Mouse (Mus musculus): Measurements from ENCODE around the gene Palld. TPM values are rescaled to one million over a fixed set of nuclear protein-coding genes. Genes with fewer than 3 reads are reported as not detected.
A peak's percentile ranks its signal among the peaks of the same experiment; 100 is the strongest.

Gene Palld
- polyA plus RNA-seq, 1 experiment: 2.7 TPM

DNA sequence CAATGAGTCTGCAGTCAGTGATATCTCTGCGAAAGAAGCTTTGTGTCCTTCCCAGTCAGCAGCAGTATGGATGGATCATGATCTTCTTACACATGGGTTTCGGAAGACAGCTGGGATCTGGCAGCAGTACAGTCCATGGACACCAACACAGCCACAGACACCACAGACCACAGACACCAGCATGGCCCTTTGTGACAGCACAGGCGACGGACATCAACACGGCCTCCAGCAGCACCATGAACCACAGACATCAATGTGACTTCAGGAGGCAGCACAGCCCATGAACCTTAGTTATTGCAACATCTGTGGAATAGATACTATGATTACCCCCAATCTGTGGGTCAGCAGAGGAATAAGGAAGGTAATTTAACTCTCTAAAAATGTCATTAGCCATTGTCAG, 10.3 kb upstream of the Palld start:
- Histone ChIP-seq H3K9me3 (no peaks in the 10 kb centered on the region), H3K4me3 (replicated peaks) (peak overlapping the region; percentile 65), H3K4me1 (peaks cover 43% of the 10 kb centered on the region), H3K27me3 (replicated peaks) (peaks cover 2% of the 10 kb centered on the region), H3K36me3 (replicated peaks; ENCODE audit: low read length) (no peaks in the 10 kb centered on the region)
- TF ChIP-seq GATA1 (IDR thresholded peaks at IDR 0.05; ENCODE audit: borderline replicate concordance, low read length): no peak
- no peak for TF ChIP-seq FLI1 (IDR thresholded peaks at IDR 0.05; ENCODE audit: low read length)

DNA sequence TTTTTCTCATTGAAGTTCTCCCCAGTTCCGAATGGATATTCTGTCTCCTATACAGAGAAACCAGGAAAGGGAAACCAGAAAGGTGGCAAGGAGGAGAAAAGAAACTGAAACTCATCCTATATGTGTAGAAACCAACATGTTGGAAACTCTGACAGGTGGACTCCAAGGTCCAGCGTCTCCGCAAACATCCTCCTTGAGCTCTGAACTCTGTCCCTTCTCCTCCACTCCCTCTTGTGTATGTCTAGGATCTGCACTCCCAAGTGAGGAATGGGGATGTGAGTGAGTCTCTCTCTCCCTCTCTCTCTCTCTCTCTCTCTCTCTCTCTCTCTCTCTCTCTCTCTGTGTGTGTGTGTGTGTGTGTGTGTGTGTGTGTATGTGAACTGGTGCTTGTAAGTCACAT, 6.8 kb upstream of the Palld start:
- Histone ChIP-seq H3K36me3 (replicated peaks; ENCODE audit: low read length) (no peaks in the 10 kb centered on the region), H3K9me3 (no peaks in the 10 kb centered on the region), H3K4me1 (peaks cover 43% of the 10 kb centered on the region), H3K4me3 (replicated peaks) (peak overlapping the region; percentile 62), H3K27me3 (replicated peaks) (peaks cover 2% of the 10 kb centered on the region)
- TF ChIP-seq GATA1 (IDR thresholded peaks at IDR 0.05; ENCODE audit: borderline replicate concordance, low read length) (no peak), FLI1 (IDR thresholded peaks at IDR 0.05; ENCODE audit: low read length) (no peak)

DNA sequence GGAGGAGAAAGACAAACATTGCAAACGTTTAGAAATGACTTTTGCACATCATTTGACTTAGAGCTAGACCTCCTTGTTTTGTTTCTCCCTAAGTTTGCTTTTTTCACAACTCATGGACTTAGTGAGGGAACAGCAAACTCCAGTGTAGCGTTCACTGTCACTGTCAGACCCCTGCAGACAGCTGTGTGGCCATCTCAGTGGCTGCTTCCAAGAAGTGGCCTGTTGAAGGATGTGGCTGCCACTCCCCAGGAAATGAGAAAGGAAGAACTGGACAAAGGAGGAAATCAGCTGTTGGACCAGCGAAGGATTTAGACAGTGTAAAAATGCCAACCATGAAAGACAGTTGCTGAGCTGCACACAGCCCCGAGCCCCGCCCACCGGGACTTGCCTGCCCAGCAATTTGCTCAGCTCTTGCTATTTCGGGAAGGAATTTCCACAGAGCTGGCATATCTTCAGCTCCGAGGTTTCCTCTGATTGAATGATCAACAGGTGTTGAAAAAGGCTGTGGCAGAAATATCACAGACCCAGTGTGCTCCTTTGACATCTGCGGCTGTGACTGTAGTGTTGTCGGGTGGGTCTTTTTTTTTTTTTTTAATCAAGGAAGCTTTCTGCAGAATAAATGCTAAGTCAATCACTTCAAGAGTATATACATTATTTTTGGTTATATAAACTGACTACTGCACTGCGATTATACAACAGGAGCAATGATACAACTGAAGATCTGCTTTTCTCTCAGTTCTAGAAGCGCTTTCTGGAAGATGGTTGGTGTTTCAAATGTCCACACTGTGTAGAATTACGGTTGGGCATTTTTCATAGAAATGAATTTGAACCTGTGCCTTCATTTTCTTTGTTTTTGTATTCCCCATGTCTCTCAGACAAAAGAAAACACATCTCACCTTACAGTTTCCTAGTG, 6.1 kb upstream of the Palld start:
- H3K36me3 ChIP-seq (replicated peaks; ENCODE audit: low read length): no peaks in the 10 kb centered on the region
- peaks cover 2% of the 10 kb centered on the region for H3K27me3 ChIP-seq (replicated peaks)
- H3K4me1 ChIP-seq: peaks cover 43% of the 10 kb centered on the region
- TF ChIP-seq FLI1 (IDR thresholded peaks at IDR 0.05; ENCODE audit: low read length) (no peak), GATA1 (IDR thresholded peaks at IDR 0.05; ENCODE audit: borderline replicate concordance, low read length) (no peak)
- H3K4me3 ChIP-seq (replicated peaks): peak overlapping the region; percentile 83
- no peaks in the 10 kb centered on the region for H3K9me3 ChIP-seq

DNA sequence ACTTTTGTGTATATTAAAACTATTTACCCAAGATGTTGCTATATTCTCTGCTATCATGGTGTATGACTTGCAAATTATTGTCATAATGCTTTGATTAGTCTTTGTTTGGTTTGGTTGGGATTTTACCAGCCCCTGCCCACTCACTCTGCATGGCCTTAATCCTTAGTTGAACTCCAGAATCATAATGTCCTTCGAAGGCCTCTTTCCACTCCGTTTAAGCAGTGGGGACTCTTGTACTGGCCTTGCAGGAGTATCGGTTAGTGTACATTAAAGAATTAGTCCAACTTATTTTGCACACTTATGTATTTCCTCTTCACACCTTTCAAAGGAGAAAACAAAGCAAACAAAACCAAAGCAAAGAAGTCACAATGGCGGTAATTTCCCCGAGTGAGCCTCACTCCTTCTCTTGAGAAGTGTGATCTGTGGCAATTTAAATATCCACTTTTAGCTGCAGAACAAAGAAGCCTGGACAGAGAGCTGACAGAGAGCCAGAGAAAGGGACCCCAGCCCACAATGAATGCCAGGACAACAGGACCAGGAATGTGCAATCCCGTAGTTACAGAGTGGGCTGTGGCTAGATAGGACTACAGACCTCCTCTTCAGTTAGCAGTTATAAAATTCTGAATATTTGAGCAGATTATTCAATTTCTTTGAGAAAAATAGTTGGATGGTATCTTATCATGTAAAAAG, 1.3 kb downstream of the Palld start:
- H3K4me1 ChIP-seq: peaks cover 6% of the 10 kb centered on the region; the same call in 1 of the 2 replicates
- no peaks in the 10 kb centered on the region for H3K9me3 ChIP-seq
- H3K27me3 ChIP-seq (replicated peaks): peaks cover 6% of the 10 kb centered on the region
- TF ChIP-seq GATA1 (IDR thresholded peaks at IDR 0.05; ENCODE audit: borderline replicate concordance, low read length) (no peak), FLI1 (IDR thresholded peaks at IDR 0.05; ENCODE audit: low read length) (no peak)
- no peaks in the 10 kb centered on the region for H3K36me3 ChIP-seq (replicated peaks; ENCODE audit: low read length)
- H3K4me3 ChIP-seq (replicated peaks): no peak overlapping the region

DNA sequence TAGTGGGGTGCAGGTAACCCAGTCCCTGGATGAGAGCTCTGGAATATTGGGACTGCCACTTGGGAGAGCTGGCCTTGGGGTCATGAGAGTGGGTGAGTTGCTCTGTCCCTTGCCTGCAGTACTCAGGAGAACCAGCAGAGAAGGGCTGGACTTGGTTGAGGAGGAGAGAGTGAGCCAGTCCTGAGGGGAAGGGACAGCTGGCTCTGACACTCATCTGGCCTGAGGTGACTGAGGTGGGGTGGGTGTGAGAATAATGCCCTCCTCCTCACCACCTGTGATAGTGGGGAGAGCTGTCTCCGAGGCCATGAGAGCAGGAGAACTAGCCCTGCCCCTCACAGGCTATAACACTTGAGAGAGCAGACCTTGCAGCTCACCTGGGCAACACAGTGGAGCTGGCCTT, 5.1 kb downstream of the Palld start:
- no peak for TF ChIP-seq GATA1 (IDR thresholded peaks at IDR 0.05; ENCODE audit: borderline replicate concordance, low read length)
- TF ChIP-seq FLI1 (IDR thresholded peaks at IDR 0.05; ENCODE audit: low read length): no peak
- Histone ChIP-seq H3K36me3 (replicated peaks; ENCODE audit: low read length) (no peaks in the 10 kb centered on the region), H3K9me3 (no peaks in the 10 kb centered on the region), H3K4me3 (replicated peaks) (peak overlapping the region; percentile 17), H3K4me1 (peaks cover 6% of the 10 kb centered on the region; the same call in 1 of the 2 replicates), H3K27me3 (replicated peaks) (peaks cover 7% of the 10 kb centered on the region)

DNA sequence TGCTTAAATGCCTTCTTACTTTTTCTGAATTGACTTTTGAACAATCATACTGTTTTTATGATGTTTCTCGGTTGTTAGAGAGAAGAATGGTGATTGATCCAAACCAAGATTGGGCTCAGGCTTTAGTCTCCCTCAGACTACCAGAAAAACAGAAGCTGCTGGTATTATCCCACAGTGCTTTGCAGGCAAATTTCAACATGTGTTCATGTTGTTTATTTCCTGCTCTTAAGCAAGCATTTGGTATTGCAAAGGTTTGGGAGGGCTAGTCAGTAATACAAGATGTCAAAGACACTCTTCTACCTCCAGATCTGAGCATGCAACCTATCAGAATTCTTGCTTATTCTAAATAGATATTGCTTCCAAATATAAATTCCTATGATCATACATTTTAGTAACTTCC, 5.7 kb downstream of the Palld start:
- no peaks in the 10 kb centered on the region for H3K36me3 ChIP-seq (replicated peaks; ENCODE audit: low read length)
- no peaks in the 10 kb centered on the region for H3K9me3 ChIP-seq
- peaks cover 7% of the 10 kb centered on the region for H3K27me3 ChIP-seq (replicated peaks)
- H3K4me1 ChIP-seq: peaks cover 6% of the 10 kb centered on the region; the same call in 1 of the 2 replicates
- no peak overlapping the region for H3K4me3 ChIP-seq (replicated peaks)
- TF ChIP-seq FLI1 (IDR thresholded peaks at IDR 0.05; ENCODE audit: low read length): no peak
- TF ChIP-seq GATA1 (IDR thresholded peaks at IDR 0.05; ENCODE audit: borderline replicate concordance, low read length): no peak

DNA sequence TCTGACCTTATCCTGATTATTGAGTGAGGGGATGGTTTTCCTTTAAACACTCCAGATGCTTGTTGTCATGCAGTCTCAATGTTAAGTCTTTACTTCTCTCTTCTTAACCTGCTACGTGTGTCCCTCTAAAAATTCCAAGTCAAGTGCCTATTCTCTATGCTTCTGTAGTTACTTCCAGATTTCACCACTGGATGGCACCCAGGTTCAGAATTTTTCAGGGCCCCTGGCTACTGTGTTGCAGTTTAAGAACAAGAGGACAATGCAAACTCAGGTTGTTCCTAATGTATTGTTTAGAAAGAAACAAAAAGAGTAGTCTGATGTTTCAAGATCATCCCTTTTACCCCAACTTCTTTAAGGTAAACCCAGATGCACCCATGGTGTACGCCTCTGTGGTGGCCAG, 8.4 kb downstream of the Palld start:
- Histone ChIP-seq H3K36me3 (replicated peaks; ENCODE audit: low read length) (no peaks in the 10 kb centered on the region), H3K4me1 (peaks cover 6% of the 10 kb centered on the region; the same call in 1 of the 2 replicates), H3K9me3 (no peaks in the 10 kb centered on the region), H3K4me3 (replicated peaks) (no peak overlapping the region), H3K27me3 (replicated peaks) (peaks cover 7% of the 10 kb centered on the region)
- TF ChIP-seq FLI1 (IDR thresholded peaks at IDR 0.05; ENCODE audit: low read length) (no peak), GATA1 (IDR thresholded peaks at IDR 0.05; ENCODE audit: borderline replicate concordance, low read length) (no peak)

DNA sequence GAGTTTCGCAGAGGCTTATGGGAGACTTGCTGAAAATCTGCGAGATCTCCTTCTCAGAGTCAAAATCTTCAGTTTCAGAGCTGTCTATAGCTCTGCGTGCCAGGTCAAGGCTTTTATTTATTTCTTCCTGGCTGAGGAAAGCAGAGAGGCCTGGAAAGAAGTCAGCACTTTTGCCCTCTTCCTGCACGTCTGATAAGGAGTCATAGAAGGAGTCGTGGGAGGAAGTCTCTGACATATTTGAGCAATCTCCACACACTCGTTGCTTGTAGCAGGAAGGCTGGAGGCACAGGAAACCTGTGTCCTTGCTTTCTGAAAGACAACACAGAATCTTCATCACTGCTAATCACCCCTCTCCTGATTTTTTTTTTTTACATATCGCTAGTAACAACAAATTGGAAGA, 24.9 kb downstream of the Palld start:
- Histone ChIP-seq H3K4me3 (replicated peaks) (peak overlapping the region; percentile 57), H3K4me1 (peaks cover 19% of the 10 kb centered on the region)
- TF ChIP-seq FLI1 (IDR thresholded peaks at IDR 0.05; ENCODE audit: low read length) (no peak), GATA1 (IDR thresholded peaks at IDR 0.05; ENCODE audit: borderline replicate concordance, low read length) (no peak)

DNA sequence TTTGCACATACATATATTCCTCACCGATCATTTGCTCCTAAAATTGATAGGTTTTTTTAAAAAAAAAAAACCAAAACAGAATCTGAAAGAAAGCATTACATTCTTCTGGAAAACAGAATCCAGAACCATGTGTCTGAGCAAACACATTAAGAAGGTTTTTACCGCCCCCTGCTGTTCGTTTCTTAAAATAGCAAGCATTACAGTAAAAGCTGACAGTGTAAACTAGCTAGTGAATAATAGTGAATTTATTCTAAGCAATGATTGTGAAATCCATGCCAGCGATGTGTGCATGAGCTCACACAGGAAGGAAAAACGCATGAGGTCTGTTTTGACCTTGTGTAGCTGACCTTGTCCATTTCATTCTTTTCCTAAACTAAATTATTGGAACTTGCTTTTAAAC, 27.2 kb downstream of the Palld start:
- Histone ChIP-seq H3K36me3 (replicated peaks; ENCODE audit: low read length) (no peaks in the 10 kb centered on the region), H3K9me3 (peaks cover 3% of the 10 kb centered on the region; the same call in 1 of the 2 replicates), H3K27me3 (replicated peaks) (no peaks in the 10 kb centered on the region), H3K4me1 (peaks cover 19% of the 10 kb centered on the region), H3K4me3 (replicated peaks) (no peak overlapping the region)
- TF ChIP-seq GATA1 (IDR thresholded peaks at IDR 0.05; ENCODE audit: borderline replicate concordance, low read length) (no peak), FLI1 (IDR thresholded peaks at IDR 0.05; ENCODE audit: low read length) (no peak)

More for the DNA sequence above, 24.9 kb downstream of the Palld start:
- Histone ChIP-seq H3K36me3 (replicated peaks; ENCODE audit: low read length) (no peaks in the 10 kb centered on the region), H3K9me3 (peaks cover 3% of the 10 kb centered on the region; the same call in 1 of the 2 replicates), H3K27me3 (replicated peaks) (no peaks in the 10 kb centered on the region)

DNA sequence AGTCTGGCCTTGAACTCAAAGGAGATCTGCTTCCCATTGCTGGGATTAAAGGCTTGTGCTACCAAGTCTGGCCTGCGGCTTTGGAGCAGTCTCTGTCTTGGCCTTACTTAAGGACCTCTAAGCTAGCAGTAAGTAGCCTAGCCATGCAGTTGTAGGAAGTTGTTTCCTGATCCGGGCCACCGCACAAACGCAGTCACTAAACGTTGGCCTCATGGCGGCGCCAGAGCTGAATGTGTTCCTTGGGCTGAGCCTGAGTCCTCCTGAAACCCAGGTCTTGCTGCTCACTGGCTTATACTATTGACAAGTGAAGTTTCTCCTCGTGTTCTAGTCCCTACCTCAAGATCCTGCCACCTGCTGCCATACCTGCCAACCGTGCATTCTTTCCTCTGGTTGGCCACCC, 28.5 kb downstream of the Palld start:
- peaks cover 3% of the 10 kb centered on the region; the same call in 1 of the 2 replicates for H3K9me3 ChIP-seq
- TF ChIP-seq GATA1 (IDR thresholded peaks at IDR 0.05; ENCODE audit: borderline replicate concordance, low read length) (no peak), FLI1 (IDR thresholded peaks at IDR 0.05; ENCODE audit: low read length) (no peak)
- no peak overlapping the region for H3K4me3 ChIP-seq (replicated peaks)

More for the DNA sequence above, 28.5 kb downstream of the Palld start:
- Histone ChIP-seq H3K27me3 (replicated peaks) (no peaks in the 10 kb centered on the region), H3K36me3 (replicated peaks; ENCODE audit: low read length) (no peaks in the 10 kb centered on the region), H3K4me1 (peaks cover 19% of the 10 kb centered on the region)
